Mouse (Mus musculus) neural tube, embryonic 12.5 days (tissue): ENCODE data around the gene Acoxl. TPM values are rescaled to one million over a fixed set of nuclear protein-coding genes. Genes with fewer than 3 reads are reported as not detected.

Experiments used
- ATAC-seq: fragments of 200-750 bp; cut with Nextera tagmentation; 2 replicates; pipeline ENCODE4 v1.8.0; 2017; ENCODE audit warnings: low read depth, mild to moderate bottlenecking, moderate TSS enrichment, moderate library complexity; ENCODE audit not compliant: low FRiP score
- H3K27ac ChIP-seq: fragments of 300-500 bp; sonication (generic); 2 replicates; pipeline ENCODE4 v1.5.1; 2016
- H3K27me3 ChIP-seq: fragments of 300-500 bp; sonication (generic); replicated peaks from 2 replicates; pipeline ENCODE4 v1.6.1; 2016; ENCODE audit warnings: mild to moderate bottlenecking
- H3K36me3 ChIP-seq: fragments of 300-500 bp; sonication (generic); 2 replicates; pipeline ENCODE4 v1.6.1; 2016; ENCODE audit warnings: mild to moderate bottlenecking
- H3K4me1 ChIP-seq: fragments of 300-500 bp; sonication (generic); 2 replicates; pipeline ENCODE4 v1.6.1; 2016
- H3K4me2 ChIP-seq: fragments of 300-500 bp; sonication (generic); replicated peaks from 2 replicates; pipeline ENCODE4 v1.6.1; 2016; ENCODE audit warnings: mild to moderate bottlenecking
- H3K4me3 ChIP-seq: fragments of 300-500 bp; sonication (generic); 2 replicates; pipeline ENCODE4 v1.5.1; 2016
- H3K9ac ChIP-seq: fragments of 300-500 bp; sonication (generic); 2 replicates; pipeline ENCODE4 v1.6.1; 2016; ENCODE audit warnings: mild to moderate bottlenecking
- H3K9me3 ChIP-seq: fragments of 300-500 bp; sonication (generic); 2 replicates; pipeline ENCODE4 v1.6.1; 2016; ENCODE audit warnings: mild to moderate bottlenecking
- WGBS: fragments of 180-500 bp; shearing (Covaris S2); methylation state at CpG from one replicate; pipeline ENCODE4 v1.1.7; 2016; 5-methylcytosine and 5-hydroxymethylcytosine counted together
- polyA plus RNA-seq: library from polyadenylated mRNA; unstranded; fragments of >200 nt; fragmentation: Nextera tagmentation; extraction: Ambion mirVana; gene quantifications from 2 replicates; pipeline ENCODE4 v1.2.1, GENCODE M21; 2016

Acoxl gene
- polyA plus RNA-seq, 1 experiment from 2014 or later, result not detected

DNA sequence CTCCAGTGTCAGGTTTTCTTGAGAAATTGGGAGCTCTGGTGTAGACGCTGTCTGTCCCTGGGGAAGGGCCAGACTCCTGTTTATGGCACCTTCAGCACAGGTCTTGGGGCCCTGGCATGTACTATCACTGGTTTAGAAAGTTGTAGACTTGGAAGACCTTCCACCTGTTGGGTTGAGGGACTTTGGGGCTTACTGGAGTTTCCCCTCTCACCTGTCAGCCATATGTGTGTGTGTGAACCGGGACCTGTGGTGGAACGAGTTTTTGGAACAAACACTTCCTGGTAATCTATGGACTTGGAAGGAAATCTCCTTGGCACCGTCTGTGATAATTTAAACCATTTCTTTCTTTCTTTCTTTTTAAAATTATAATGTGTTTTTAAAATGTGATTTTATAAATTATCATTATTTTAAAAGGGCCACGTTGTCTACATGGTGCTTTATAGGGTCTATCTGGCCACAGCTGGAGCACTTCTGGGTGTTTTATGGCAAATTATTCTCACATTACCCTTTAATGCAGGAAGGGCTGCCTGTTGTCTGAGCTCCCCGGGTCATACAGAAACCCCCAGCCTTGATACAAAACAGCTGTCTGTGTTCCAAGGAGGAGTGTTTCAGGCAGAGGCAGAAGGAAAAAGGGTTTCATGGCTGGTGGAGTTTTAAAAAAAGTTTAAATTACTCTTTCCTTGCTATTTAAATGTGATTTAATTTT lies 68.5 kb downstream of the Acoxl start:
- 33% methylated on average over 6 of the region's 6 CpGs for WGBS
- no peak overlapping the region for H3K4me3 ChIP-seq
- no peak overlapping the region for H3K9ac ChIP-seq
- no peak for ATAC-seq
- H3K27me3 ChIP-seq, result no peaks in the 10 kb centered on the region
- H3K4me1 ChIP-seq, result peaks cover 12% of the 10 kb centered on the region
- no peaks in the 10 kb centered on the region for H3K9me3 ChIP-seq
- no peak overlapping the region for H3K27ac ChIP-seq
- H3K36me3 ChIP-seq, result no peaks in the 10 kb centered on the region
- no peak overlapping the region for H3K4me2 ChIP-seq

DNA sequence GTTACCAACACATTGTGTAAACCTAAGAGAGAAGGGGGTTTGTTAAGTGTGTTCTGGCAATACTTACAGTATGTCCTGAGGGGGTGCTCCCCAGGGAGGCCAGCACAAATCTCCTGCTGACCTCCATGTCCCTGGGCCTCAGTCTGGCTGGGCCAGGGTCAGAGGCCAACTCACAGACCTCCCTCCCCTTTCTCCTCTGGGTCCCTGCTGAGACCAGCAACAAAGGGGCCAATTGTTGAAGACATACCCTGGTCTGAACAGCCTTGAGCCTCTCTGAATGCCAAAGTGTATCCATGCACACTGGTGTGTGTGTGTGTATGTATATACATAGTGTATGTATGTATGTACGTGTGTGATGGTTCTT lies 69.0 kb downstream of the Acoxl start:
- no peaks in the 10 kb centered on the region for H3K9me3 ChIP-seq
- WGBS, result 4% methylated on average over 1 of the region's 1 CpGs
- H3K27ac ChIP-seq, result no peak overlapping the region
- H3K36me3 ChIP-seq, result no peaks in the 10 kb centered on the region
- H3K4me2 ChIP-seq, result no peak overlapping the region
- H3K27me3 ChIP-seq, result no peaks in the 10 kb centered on the region
- no peak overlapping the region for H3K4me3 ChIP-seq
- H3K4me1 ChIP-seq, result peaks cover 12% of the 10 kb centered on the region
- no peak for ATAC-seq
- no peak overlapping the region for H3K9ac ChIP-seq

DNA sequence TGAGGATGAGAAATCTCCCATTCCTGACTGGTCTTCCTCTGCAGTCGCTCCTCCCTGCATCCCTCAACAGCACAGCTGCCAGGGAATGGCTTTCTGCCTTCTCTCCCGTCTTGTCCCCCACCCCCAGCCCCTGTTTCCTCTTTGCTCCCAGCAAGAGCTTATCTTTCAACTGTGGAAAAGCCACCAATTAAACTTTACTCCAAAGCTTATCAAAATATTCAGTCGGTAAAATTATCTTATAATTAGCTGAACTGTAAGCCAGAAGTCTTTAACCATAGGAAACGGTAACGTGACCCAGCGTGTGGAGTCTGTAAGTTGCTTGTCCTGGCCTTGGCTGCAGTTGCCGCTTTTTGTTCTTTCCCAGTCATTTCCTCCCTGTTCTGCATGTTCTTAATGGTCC lies 70.2 kb downstream of the Acoxl start:
- Histone ChIP-seq H3K9ac (no peak overlapping the region), H3K4me2 (no peak overlapping the region), H3K27me3 (no peaks in the 10 kb centered on the region), H3K36me3 (no peaks in the 10 kb centered on the region), H3K27ac (no peak overlapping the region), H3K9me3 (no peaks in the 10 kb centered on the region), H3K4me1 (peaks cover 12% of the 10 kb centered on the region), H3K4me3 (no peak overlapping the region)
- 55% methylated on average over 7 of the region's 7 CpGs for WGBS
- no peak for ATAC-seq

DNA sequence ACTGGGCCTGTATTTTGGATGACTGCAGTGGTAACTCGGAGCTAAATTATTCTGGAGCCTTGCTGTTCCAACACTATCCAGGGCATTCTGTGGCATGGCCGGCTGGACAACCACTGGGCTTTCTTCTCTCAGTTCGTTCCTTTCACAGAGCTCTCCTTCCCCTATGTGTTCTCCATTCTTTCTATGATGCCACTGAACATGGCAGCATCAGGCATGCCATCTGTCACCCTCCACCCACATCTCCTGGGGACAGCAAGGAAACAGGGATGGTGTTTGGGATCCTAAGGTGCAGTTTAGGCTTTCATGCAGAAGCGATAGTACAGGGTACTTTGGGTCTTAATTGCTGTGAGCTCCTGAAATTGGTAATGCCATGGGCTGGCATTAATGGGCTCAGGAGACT lies 71.1 kb downstream of the Acoxl start:
- no peak overlapping the region for H3K4me2 ChIP-seq
- H3K4me1 ChIP-seq, result peaks cover 12% of the 10 kb centered on the region
- H3K4me3 ChIP-seq, result no peak overlapping the region
- no peaks in the 10 kb centered on the region for H3K9me3 ChIP-seq
- no peaks in the 10 kb centered on the region for H3K27me3 ChIP-seq
- no peak overlapping the region for H3K27ac ChIP-seq
- no peak for ATAC-seq
- no peaks in the 10 kb centered on the region for H3K36me3 ChIP-seq
- 84% methylated on average over 4 of the region's 4 CpGs for WGBS
- no peak overlapping the region for H3K9ac ChIP-seq

DNA sequence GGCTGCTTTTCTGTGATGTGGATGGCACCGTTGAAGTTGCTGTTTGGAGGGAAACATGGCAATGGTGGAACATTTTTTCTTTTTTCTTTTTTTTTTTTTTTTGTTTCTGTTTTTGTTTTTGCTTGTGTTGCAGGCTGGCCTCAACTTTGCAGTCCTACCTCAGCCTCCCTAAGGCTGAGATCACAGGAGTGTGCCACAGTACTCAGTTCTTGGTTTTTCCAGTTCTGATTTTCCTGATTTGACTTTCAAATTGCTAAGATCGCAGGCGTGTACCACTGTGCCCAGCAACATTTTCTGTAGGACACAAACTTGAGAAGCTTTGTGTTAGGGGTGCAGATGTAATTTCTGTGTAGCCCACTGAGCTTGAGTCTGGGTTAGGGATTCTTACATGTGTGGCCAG lies 72.9 kb downstream of the Acoxl start:
- 90% methylated on average over 3 of the region's 3 CpGs for WGBS
- Histone ChIP-seq H3K4me1 (peaks cover 12% of the 10 kb centered on the region), H3K36me3 (no peaks in the 10 kb centered on the region), H3K9ac (no peak overlapping the region), H3K4me3 (no peak overlapping the region), H3K4me2 (no peak overlapping the region), H3K9me3 (no peaks in the 10 kb centered on the region), H3K27ac (no peak overlapping the region), H3K27me3 (no peaks in the 10 kb centered on the region)
- ATAC-seq, result no peak

DNA sequence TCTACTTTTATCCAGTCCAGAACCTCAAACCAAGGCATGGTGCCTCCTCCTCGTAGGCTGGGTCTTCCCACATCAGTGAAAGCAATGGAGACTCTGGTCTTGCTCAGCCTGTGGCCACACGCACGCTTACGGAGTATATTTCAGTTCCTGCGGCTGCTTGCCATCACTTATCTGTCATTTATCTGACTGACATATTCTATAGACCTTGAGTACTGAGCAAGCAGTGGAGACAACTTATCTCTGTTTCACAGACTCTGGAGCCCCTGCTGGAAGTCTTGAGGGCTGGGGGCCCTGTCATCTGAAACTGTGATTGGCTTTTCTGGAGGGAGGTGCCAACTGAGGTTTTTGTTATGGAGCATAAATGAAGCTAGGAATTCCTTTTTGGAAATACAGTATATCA lies 75.4 kb downstream of the Acoxl start:
- H3K9ac ChIP-seq, result no peak overlapping the region
- H3K27me3 ChIP-seq, result no peaks in the 10 kb centered on the region
- H3K27ac ChIP-seq, result no peak overlapping the region
- no peaks in the 10 kb centered on the region for H3K4me1 ChIP-seq
- no peaks in the 10 kb centered on the region for H3K9me3 ChIP-seq
- no peak overlapping the region for H3K4me2 ChIP-seq
- H3K36me3 ChIP-seq, result no peaks in the 10 kb centered on the region
- H3K4me3 ChIP-seq, result no peak overlapping the region
- 87% methylated on average over 5 of the region's 5 CpGs for WGBS
- no peak for ATAC-seq

DNA sequence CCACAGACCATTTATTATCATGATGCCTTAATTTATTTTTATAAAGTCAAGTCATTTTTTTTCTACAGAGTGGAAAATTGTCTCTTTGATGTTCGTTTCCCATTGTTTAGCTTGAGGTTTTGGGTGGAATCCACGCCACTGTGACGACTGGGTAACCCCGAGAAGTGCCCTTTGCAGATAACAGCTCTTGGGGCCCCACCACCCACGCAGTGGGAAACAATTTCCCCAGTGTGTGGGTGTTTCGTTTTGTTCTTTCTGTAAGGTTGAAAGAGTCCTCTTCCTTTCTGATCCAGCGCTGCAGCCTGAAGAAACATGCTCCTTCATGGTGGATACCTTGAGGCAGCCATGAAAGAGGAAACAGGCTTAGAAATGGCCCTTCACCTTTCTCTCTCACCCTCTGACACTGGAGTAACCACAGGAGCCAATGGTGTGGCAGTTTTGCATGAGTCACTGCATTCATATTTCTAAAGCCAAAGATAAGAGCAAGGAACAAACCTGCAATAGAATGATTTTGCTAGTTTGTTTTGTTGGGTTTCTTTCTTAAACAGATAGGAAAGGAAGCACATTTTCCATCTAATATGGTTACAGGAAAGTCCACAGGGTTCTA lies 78.2 kb downstream of the Acoxl start:
- Histone ChIP-seq H3K27me3 (no peaks in the 10 kb centered on the region), H3K4me2 (no peak overlapping the region), H3K4me1 (no peaks in the 10 kb centered on the region), H3K36me3 (no peaks in the 10 kb centered on the region), H3K9me3 (no peaks in the 10 kb centered on the region), H3K4me3 (no peak overlapping the region), H3K27ac (no peak overlapping the region), H3K9ac (no peak overlapping the region)
- 65% methylated on average over 7 of the region's 7 CpGs for WGBS
- no peak for ATAC-seq

DNA sequence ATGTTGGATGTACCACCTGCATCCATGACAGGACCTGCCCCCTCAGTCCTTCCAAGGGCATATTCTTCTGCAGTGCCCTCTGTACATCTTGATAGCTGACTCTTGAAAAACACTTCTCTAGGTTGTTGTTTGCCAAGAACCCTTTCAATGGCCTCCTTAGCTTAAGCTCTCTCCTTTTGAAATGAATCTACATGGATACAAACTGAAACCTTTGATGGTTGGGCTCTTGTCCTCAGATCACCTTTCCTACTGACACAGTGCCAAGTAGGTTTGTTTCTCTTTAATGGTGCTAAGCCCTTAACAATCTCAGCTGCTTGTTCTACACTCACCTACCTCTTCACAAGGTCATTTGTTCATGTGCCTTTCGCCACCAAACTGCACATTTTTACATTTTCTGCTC lies 81.1 kb downstream of the Acoxl start:
- Histone ChIP-seq H3K4me1 (peaks cover 6% of the 10 kb centered on the region; the same call in 1 of the 2 replicates), H3K36me3 (no peaks in the 10 kb centered on the region), H3K4me3 (no peak overlapping the region), H3K27ac (no peak overlapping the region), H3K9me3 (no peaks in the 10 kb centered on the region), H3K27me3 (no peaks in the 10 kb centered on the region), H3K9ac (no peak overlapping the region), H3K4me2 (no peak overlapping the region)
- 100% methylated on average over 1 of the region's 1 CpGs for WGBS
- ATAC-seq, result no peak

DNA sequence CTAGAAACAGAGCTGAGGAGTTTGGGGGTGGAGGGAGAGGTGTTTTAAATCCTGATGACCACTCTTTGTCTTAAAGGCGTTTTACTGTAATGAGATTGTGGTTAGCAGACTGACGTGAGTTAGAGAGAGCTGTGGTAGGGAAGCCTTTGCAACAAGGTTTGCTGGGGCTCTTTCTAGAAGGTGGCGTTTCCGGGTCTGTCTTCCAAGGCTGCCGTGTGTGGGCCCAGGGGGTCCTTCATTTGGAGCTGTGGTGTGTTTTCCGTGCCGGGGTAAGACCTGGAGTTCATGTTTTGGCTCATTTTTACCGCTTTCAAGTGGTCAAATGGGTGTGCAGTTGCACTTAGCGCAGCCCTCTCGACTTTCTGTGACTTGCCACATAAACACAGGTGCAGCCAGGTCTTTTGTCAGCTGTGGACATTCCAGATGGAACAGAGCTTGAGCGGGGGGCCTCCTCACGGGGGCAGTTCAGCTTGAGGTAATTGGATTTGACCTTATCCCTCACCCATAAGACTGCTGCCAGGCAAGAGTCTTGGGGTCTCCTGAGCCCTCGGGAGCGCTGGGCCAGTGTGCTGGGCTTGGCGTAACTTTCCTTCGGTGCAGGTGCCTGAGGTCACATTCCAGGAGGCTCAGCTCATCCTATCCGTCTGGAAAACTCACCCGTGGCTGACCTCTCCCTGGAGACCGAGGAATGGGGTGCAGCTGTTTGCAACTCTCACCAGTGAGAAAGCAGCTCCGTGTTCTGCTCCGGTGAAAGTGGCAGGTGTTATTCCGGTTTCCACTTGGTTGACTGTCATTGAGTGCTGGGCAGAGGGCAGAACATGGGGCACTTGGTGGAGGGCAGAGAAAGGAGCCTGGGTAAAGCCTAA lies 83.6 kb downstream of the Acoxl start:
- no peaks in the 10 kb centered on the region for H3K27me3 ChIP-seq
- H3K4me3 ChIP-seq, result no peak overlapping the region
- no peak overlapping the region for H3K4me2 ChIP-seq
- H3K27ac ChIP-seq, result no peak overlapping the region
- WGBS, result 58% methylated on average over 22 of the region's 22 CpGs
- H3K36me3 ChIP-seq, result no peaks in the 10 kb centered on the region
- no peaks in the 10 kb centered on the region for H3K9me3 ChIP-seq
- peaks cover 6% of the 10 kb centered on the region; the same call in 1 of the 2 replicates for H3K4me1 ChIP-seq
- no peak overlapping the region for H3K9ac ChIP-seq
- ATAC-seq, result no peak

DNA sequence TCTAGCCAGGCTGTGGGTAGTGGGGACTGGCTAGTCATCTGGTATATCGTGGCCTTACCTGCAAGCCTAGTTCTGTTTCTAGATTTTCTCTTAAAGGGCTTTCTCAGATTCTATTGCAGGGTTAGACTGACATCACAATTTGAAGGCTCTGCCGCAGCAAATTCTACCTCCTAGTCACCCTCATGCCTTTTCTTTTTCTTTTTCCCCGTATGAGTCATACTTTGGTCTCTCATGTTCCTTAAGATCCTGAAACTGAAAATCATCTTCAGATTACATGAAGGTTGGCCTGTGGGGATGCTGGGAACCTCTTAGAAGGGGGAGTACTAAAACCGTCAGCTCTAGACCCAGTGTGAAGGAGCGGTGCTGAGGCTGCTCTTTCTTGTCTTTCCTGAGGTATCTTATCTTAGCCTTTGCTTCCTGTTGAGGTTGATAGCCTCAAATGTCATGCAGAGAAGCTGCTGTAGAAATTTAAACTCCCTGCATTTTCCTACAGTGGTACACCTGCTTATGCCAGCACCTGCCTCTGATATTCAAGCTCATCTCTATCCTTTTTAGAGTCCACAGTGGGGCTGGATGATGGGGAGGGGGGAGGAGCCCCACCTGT lies 84.5 kb downstream of the Acoxl start:
- 81% methylated on average over 5 of the region's 5 CpGs for WGBS
- no peaks in the 10 kb centered on the region for H3K27me3 ChIP-seq
- H3K4me1 ChIP-seq, result peaks cover 15% of the 10 kb centered on the region; the same call in 1 of the 2 replicates
- H3K9me3 ChIP-seq, result no peaks in the 10 kb centered on the region
- H3K36me3 ChIP-seq, result no peaks in the 10 kb centered on the region
- no peak overlapping the region for H3K9ac ChIP-seq
- no peak overlapping the region for H3K27ac ChIP-seq
- H3K4me3 ChIP-seq, result no peak overlapping the region
- no peak for ATAC-seq
- H3K4me2 ChIP-seq, result no peak overlapping the region

DNA sequence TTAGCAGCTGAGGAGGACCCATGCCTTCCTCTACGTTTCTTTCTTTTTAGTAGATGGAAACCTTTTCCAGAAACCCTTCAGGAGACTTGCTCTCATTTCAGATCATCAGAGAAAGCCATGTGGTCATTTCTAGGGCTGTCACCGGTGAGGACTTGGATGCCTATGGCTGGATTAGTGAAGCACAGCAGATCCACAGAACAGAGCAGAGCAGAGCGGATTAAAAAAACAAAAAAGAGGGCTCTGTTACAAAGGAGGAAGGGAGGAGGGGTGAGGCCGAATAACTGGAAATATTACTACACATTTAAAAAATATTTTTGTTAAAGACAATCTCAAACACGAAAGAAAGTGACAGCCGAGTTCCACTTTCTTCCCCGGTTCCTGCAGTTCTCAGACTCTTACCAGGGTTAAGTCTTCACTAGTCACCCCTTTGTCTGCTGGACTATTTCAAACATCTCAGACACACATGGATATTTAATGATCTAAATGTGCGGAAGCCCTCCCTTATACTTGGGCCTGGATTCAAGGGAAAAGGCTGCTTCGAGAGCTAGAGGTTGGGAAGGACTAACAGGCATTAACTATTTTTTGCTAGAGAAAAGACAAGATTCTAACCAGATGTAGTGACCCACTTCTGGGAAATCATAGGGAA lies 88.1 kb downstream of the Acoxl start:
- Histone ChIP-seq H3K4me1 (peaks cover 23% of the 10 kb centered on the region), H3K27ac (no peak overlapping the region)
- WGBS, result 81% methylated on average over 9 of the region's 9 CpGs

More for the DNA sequence above, 88.1 kb downstream of the Acoxl start:
- H3K36me3 ChIP-seq, result no peaks in the 10 kb centered on the region
- H3K27me3 ChIP-seq, result no peaks in the 10 kb centered on the region
- ATAC-seq, result no peak
- H3K4me2 ChIP-seq, result no peak overlapping the region
- no peak overlapping the region for H3K9ac ChIP-seq
- no peak overlapping the region for H3K4me3 ChIP-seq
- no peaks in the 10 kb centered on the region for H3K9me3 ChIP-seq
